Mouse (Mus musculus) 3134 (cell line): ENCODE data around the gene Tpx2.
A peak's percentile ranks its signal among the peaks of the same experiment; 100 is the strongest.

Source experiments
- DNase-seq: peaks from one replicate; pipeline ENCODE4 v3.0.0-alpha.2; 2011; ENCODE audit warnings: low spot score; ENCODE audit not compliant: insufficient read length; ENCODE audit errors: extremely low read depth

Gene Tpx2

DNA sequence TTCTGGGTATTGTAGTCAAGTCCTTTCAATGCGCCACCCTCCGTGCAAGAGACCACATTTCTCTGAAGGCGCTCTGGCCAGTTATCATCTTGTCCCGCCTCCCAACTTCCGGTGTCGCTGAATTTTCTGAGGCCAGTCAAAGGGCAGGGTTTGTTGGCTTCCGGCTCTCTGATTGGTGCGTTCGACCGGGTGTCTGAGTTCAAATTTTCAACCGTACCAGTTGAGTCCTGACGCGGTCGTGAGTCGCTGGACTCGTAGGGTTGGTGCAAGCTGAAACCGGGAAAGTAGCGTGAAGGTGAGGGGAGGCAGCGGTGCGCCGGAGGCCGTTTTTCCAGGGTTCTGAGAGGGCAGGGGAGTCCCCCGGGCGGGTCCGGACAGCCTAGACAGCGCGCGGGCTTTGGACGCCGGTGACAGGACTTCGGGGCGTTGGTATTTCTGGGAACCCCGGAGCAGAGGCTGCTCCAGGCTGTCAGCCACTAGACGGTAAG, at the start of gene Tpx2:
Gene Tpx2, plus strand, starts transcription at position 150 of the 488 bp plus-strand sequence.
- peak; percentile 93 for DNase-seq

DNA sequence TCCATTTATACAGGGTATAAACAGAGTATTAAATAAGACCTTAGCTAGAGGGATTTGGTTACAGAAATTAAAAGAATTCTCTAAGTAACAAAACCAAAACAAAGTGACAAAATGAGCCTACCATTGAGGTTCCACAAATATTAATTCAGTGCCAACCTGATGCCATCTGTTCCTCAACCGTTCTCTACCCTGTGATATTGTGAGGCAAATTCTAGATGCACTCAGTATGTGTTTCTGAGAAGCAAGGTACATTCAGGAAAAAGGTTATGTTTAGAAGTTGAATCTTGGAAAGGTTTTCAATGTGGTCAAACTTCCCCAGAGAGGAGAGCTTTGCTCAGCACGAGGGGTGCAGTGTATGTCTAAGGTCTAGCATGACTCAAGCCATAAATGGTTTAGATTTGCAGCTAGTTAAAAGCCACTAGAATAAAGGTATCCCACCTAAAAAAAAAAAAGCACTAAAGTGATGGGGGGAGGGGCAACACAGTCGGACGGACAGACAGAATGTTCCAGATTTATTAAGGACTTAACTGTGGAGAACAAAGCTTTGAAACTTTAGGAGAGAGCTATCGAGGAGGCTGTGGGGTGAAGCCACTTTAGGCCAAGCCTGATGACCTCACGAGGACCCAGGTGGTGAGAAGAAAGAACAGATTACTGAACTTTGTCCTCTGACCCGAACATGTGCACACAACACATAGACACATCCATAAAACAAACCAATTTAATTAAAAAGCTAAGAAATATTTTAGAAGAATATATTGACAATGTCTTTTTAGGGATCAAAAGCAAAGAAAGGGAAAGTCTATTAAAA, 47.6 kb upstream of the Tpx2 start:
- DNase-seq: no peak

DNA sequence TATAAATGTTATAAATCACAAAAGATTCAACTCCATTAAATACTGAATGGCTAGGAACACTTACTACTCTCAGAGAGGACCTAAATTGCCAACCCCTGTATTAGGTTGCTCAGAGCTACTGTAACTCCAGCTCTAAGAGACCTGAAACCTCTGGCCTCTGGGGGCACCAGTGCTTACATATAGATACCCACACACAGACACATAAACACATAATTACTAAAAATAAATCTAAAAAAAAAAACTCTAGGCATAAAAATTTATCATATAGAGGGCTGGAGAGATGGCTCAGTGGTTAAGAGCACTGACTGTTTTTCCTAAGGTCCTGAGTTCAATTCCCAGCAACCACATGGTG, 47.0 kb upstream of the Tpx2 start:
- DNase-seq: no peak

DNA sequence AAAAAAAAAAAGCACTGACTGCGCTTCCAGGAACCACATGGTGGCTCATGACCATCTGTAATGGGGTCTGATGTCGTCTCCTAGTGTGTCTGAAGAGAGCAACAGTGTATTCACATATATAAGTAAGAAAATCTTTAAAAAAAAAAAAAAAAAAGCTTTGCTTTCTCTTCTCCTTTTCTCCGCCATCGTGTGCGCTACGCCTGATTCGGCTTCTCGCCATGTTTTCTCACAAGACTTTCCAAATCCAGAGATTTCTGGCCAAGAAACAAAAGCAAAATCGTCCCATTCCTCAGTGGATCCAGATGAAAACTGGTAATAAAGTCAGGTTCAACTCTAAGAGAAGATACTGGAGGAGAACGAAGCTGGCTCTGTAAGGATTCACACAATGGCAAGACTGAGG, 45.5 kb upstream of the Tpx2 start:
- DNase-seq: no peak

DNA sequence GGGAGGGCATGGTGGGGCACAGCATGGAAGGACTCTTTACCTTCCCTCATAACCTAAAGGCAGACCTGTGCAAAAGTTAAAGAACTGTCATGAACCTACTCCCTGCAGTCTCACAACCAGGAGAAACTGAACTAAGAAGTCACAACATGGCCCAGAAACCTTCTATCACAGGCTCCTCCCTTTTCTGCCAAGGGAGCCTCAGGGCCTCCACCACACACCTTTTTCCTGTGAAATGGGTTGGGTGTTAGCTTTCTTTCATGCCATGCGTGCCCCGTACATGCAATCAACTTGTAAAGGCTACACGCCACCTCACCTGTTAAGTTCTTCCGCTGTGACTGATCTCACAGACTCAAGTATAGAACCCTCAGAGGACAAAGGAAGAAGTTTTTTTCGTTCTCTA, 44.7 kb upstream of the Tpx2 start:
- DNase-seq: no peak

DNA sequence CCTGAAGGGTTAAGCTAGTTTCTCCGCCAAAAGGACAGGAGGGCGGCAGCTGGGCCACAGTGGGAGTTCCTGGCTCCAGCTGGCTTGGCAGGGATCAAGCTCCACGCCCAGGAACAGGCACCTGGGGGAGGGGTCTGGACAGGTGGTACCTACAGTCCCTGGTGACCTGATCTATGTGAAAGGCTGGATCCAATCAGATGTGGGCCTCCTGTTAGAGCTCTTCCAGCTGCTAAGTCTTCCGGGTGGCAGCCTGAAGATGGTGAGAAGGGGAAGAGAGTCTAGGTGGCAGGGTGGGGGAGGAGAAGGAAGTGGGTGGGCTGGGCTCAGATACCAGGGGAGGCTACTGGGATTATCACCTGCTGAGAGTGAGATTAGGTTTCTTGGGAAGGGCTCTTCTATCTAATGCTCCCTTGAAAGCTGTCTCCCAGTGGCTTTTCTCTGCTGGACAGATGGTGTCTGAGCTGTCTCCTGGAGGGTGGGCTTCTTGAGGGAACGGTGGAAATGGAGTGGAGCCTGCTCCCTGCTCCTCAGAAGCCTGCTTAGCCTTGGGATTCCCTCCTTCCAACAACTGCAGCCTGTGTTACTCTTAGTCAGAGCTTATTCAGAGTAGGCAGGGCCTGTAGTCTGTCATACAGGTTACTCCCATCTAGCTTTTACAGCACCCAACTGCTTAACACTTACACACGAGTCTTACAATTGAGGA, 43.2 kb upstream of the Tpx2 start:
- peak; percentile 35 for DNase-seq

DNA sequence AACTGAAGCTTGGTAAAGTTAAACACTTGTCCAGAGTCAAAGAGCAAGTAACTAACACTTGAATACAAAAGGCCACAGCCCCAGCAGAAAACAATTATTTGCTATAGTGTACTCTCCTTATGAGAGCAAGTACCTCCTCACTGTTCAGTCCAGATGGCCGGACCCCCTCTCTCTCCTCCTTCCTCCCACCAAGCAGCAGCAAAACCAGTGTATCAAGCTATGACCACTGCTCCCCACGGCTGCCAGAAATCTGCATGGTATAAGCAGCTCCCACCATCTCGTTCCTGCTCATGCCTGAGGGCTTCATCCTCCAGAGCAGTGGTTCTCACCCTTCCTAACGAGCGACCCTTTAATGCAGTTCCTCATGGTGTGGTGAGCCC, 42.7 kb upstream of the Tpx2 start:
- no peak for DNase-seq

DNA sequence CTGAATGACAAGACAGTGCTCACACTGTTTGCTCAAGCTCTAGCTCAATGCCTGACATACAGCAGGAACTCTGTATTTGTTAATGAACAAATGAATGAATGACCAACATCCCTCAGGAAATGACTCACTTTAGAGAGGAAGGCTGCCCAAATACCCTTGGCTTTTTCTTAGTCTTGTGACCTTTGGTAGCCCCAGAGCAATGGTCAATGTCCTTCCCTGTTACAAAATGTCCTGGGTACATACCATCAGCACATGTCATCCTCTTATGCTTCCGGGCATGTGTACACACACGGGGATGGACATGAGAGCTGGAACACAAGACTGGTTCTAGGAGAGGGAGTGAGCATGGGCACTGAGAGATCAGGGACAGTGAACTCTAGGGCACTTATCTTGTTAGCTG, 41.7 kb upstream of the Tpx2 start:
- peak; percentile 80 for DNase-seq

DNA sequence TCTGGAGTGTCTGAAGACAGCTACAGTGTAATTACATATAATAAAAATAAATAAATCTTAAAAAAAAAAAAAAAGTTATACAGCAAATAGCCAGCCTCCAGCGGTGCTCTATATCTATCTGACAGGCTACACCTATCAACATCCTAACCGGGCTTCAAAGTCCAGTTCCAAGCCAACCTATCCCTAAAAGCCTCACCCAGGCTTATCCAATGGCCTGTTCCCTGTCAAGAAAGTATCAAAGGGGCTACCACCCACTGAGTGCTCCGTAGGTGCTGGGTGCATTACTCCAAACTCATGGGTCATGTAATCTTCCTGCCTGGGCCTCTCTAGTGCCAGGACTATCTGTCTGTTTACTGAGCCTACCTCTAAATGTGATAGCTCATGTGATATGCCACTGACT, 39.6 kb upstream of the Tpx2 start:
- no peak for DNase-seq

DNA sequence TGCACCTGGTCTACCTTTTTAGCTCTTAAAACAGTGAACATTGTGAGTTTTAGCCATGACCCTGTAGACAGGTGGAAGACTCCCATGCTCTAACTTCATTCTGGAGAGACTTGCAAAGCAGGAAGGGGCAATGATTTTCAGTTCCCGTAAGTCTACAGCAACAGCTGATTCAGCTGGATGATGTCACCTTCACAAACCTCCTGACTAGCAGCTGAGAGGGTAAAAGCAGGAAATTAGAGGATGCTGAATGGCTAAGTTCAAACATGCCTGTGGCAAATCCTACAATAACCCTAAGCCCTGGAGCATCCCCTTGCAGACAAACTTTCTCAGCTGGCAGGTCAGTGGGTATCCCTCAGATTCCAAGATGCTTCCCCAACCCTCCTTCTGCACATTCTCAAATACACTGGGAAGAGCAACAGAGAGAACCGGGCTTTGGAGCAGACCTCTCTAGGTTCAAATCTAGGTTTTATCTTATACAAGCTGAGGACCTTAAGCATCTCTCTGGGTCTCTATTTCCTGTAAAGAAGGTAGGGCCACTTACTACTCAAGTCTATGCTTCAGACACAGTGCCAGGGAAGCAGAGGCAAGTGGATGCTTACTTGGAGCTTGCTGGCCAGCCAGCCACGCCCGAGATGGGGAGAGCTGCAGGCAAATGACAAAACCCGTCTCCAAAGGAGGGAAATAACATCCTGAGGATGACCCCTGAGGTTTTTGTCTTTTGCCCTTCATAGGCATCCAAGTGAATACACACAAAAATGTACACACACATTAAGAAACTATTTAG, 37.4 kb upstream of the Tpx2 start:
- DNase-seq: no peak

DNA sequence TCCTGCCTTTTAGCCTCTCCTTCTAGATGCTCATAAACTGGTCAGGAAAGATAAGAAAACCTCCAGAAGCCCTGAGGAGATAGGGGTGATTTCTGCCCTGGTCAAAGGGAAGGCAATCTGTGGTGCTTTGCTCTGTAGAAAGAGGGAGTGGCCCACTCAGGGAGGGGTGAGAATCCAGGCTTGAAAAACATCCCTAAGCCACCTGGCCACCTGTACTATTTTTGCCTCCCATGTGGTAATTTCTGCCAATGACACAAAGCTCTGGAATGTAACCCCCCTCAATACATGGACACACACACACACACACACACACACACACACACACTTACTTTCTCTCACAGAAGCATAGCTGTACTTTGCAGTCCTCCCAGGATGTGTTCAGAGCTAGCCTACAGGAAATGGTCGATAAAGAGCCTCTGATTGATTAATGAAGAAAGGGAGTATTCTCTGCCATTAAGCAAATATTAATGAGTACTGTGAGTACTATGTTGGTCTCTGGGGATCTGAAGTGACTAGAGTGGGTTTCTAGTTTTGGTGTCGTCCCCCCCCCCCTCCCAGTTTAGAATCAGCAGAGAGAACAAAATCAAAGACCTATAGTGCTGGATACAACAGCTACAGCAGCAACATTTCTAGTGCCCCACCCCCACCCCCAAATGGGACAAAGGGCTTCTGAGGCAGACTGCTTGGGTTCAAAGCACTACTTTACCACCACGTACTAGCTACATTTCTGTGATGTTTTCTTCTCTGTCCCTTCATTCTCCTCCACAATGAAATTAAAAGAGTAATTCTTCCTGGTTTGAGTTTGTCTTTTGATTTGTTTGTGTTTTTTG, 36.2 kb upstream of the Tpx2 start:
- DNase-seq: peak; percentile 55

DNA sequence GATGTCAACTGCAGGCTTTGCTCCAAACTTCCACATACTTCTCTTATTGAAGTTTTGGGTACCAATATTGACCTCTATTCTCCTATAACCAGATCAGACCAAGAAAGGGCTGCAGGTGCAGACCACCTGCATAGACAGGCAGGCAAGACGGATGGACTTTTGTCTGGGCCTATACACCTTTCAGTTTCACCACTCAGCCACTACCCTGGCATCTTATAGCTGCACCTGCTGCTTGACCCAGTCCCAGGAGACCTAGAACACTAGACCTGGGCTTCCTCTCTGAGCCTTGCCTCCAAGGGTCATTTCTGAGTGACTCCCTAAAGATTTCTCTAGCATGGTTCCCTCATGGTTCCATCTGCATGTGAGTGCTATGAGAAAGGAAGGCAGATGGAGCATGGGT, 34.5 kb upstream of the Tpx2 start:
- DNase-seq: no peak

DNA sequence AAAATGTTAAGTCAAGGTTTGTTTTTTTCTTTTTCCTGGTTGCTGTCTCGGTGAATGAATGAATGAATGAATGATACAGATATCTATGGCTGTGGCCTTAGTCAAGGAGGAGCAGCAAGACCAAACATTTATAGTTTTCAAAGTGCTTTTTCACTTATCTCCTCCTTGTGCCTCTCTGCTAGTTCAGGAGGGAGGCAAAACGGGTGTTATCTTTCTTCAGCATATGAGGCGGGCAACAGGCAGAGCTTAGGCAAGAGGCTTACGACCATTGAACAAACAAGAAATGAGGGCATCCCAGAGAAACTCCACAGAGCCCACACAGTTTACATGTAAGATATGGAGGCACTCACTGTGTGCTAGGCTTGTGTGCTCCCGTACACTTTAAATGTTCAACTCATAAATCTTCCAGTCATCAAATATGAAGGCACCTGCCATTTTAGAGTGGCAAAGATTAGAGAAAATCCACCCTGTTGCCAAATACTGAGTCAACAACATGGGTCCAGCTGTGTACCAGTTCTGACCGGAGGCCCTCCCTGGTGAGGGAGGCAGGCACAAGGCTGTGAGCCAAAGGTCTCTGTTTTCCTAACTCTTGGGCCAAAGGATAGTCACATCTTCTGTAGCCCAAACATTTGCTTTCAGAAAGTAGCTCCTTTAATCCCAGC, 33.4 kb upstream of the Tpx2 start:
- DNase-seq: peak; percentile 49

DNA sequence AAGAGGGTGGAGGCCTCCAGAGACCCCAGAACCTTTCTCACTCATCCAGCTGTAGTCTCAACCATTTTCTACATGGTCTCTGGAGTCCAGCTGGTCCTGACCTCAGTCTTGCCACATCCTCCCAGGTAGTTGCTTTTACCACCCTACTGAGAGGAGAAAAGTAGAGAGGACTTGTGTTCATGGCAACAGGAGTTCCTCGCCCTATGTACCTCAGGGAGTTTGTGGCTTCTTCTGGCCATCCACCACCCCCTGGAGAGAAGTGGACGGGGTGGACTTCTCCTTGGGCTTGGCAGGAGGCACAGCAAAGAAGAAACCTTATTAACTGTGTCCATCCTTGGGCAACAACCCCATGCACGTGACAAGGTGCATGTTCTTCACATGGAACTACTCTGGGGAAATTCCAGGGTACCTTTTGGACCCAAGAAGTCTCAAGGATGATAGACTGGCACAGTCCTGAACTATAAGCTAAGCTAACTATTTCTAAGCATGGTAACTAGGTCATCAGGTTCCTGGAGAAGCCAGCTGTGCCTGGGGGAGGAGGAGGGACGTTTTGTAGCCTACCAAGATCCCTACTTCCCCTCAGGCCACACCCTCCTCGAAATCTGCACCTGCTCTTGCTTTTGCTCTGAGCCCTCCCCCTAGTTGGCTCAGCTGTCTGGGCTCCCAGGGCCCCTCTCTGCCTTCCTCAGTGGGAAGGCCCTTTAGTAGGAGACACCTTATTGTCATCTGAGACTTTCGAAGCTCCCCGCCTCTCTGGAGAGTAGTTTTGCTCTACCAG, 31.7 kb upstream of the Tpx2 start:
- DNase-seq: no peak

DNA sequence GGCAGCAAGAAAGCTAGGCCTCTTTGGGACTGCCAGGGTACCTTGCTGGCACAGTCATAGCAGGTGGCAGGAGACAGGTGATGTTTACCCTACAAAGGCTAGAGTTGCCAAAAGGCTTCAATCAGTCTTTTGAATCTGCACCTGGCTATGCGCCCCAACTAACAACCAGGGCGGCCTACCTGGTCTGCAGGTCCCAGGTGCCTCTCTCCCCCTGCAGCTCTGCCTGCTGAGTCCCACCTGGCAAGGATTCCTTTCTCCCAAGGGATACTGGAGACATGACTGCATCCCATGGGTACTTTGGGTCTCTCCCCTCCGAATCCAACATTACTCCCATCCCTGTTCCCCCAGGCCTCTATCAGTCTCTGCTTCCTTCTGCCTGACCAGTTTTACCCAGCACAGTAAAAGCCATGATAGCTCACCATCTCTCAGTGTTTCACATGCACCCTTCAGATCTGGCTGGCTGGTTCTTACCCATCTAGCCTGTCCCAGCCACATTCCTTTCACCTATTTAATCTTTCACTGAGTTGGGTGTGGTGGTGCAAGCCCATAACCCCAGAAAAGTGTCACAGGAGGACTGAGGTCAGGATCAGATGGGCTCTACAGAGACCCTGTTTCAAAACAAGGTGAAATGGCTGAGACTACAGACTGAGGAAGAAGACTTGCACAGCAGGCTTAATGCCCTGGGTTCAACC, 31.0 kb upstream of the Tpx2 start:
- DNase-seq: no peak

DNA sequence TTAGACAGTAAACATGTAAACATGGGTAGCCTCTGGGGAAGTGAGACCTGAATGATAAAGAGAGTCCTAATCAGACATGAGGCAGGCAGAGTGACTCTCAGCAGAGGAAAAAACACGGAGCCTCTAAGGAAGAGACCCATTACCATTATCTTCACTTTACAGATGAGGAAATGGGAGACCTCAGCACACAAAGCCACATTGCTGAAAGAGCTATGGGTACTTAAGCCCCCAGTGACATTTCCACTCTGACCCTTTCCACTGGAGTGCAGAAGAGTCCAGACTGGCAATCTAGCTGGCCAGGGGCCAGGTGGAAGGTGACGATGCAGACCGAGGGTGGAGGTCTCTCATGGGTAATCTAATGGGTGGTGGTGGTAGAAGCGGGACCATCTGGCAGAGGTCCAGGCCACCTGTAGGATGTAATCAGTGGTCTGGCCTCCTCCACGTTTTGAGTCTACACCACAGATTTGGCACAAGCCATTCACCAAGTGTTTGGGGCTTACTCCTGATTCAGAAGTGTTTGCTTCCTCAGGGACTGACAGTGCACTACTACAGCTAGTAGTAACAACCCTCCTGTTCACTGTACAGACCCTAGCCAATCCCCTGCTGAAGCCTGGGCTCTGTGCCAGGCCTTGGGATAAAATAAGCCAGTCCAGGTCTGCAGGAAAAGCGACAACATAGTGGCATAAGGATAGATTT, 30.0 kb upstream of the Tpx2 start:
- DNase-seq: no peak

DNA sequence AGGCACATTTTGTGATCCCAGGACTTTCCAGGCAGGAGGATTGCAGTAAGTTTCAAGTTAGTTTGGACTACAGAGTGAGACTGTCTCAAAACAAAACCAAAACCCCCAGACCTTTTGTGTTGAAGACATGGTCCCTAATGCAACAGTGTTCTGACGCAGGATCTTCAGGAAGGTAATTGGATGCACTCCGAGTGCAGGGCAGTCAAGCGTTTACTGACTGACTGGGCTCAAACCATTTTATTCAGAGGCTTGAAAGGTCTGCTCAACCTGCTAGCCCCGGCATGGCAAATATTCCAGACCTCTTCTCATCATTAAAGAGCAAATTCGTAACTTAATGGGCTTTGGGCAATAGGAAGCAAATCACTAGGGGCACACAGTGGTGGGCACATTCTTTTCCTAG, 29.1 kb upstream of the Tpx2 start:
- no peak for DNase-seq

DNA sequence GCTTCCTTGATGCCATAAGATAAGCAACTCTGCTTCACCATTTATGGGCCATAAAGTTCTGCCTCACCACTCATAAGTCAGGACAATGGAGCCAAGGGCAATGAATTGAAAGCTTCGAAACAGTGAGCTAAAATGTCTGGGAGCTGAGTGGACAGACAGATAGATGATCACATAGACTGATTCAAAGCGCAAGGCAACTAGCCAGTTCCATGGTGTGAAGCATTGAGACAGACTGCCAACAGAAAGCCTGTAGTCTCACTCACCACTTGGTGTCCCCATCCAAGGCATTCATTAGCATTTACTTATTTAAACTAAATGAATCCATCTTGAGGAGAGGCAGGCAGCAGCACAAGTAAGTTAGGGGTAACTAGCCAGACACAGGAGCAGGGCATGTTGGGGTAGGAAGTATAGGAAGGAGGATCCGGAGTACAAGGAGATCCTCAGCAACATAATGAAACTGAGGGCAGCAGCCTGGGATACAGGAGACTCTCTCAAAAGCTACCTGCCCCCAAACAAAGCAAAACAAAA, 28.6 kb upstream of the Tpx2 start:
- no peak for DNase-seq
